Mouse (Mus musculus) embryonic facial prominence, embryonic 11.5 days (tissue): Measurements from ENCODE around the gene F7. TPM values are rescaled to one million over a fixed set of nuclear protein-coding genes. Genes with fewer than 3 reads are reported as not detected.

Source experiments
- ATAC-seq: fragments of 200-750 bp; cut with Nextera tagmentation; replicated peaks from 2 replicates; pipeline ENCODE4 v1.8.0; 2017; ENCODE audit warnings: low read depth; ENCODE audit not compliant: insufficient number of reproducible peaks, low FRiP score, low TSS enrichment
- DNase-seq: peaks from one replicate; pipeline ENCODE4 v3.0.0-alpha.2; 2015; ENCODE audit warnings: low spot score
- H3K27ac ChIP-seq: fragments of 300-500 bp; sonication (generic); replicated peaks from 2 replicates; pipeline ENCODE4 v1.5.1; 2014; ENCODE audit warnings: mild to moderate bottlenecking, low read depth, low read length, control low read depth
- H3K27me3 ChIP-seq: fragments of 300-500 bp; sonication (generic); 2 replicates; pipeline ENCODE4 v1.6.1; 2014; ENCODE audit warnings: mild to moderate bottlenecking, low read length, moderate library complexity, mixed read lengths; ENCODE audit not compliant: control insufficient read depth, insufficient read depth
- H3K36me3 ChIP-seq: fragments of 300-500 bp; sonication (generic); replicated peaks from 2 replicates; pipeline ENCODE4 v1.6.1; 2014; ENCODE audit warnings: low read depth, mild to moderate bottlenecking, low read length, moderate library complexity, mixed read lengths; ENCODE audit not compliant: control insufficient read depth, insufficient read depth
- H3K4me1 ChIP-seq: fragments of 300-500 bp; sonication (generic); 2 replicates; pipeline ENCODE4 v1.6.1; 2014; ENCODE audit warnings: low read length, mixed read lengths; ENCODE audit not compliant: control insufficient read depth, insufficient read depth
- H3K4me2 ChIP-seq: fragments of 300-500 bp; sonication (generic); 2 replicates; pipeline ENCODE4 v1.6.1; 2014; ENCODE audit warnings: low read depth, mild to moderate bottlenecking, control low read depth, low read length, moderate library complexity
- H3K4me3 ChIP-seq: fragments of 300-500 bp; sonication (generic); 2 replicates; pipeline ENCODE4 v1.5.1; 2014; ENCODE audit warnings: low read depth, low read length, control low read depth
- H3K9ac ChIP-seq: fragments of 300-500 bp; sonication (generic); replicated peaks from 2 replicates; pipeline ENCODE4 v1.6.1; 2014; ENCODE audit warnings: mild to moderate bottlenecking, control low read depth, low read length
- H3K9me3 ChIP-seq: fragments of 300-500 bp; sonication (generic); replicated peaks from 2 replicates; pipeline ENCODE4 v1.6.1; 2016; ENCODE audit warnings: mild to moderate bottlenecking, low read length, inconsistent platforms, mixed read lengths; ENCODE audit not compliant: control insufficient read depth
- WGBS: fragments of 180-500 bp; shearing (Covaris S2); extraction: QIAGEN DNeasy Blood & Tissue Kit; methylation state at CpG from one replicate; pipeline ENCODE4 v1.1.7; 2014; 5-methylcytosine and 5-hydroxymethylcytosine counted together
- polyA plus RNA-seq: library from polyadenylated mRNA; unstranded; fragments of >200 nt; fragmentation: Nextera tagmentation; extraction: Ambion mirVana; gene quantifications from 2 replicates; pipeline ENCODE4 v1.2.1, GENCODE M21; 2014

Gene F7
- polyA plus RNA-seq, 1 experiment from 2014 or later = not detected

DNA sequence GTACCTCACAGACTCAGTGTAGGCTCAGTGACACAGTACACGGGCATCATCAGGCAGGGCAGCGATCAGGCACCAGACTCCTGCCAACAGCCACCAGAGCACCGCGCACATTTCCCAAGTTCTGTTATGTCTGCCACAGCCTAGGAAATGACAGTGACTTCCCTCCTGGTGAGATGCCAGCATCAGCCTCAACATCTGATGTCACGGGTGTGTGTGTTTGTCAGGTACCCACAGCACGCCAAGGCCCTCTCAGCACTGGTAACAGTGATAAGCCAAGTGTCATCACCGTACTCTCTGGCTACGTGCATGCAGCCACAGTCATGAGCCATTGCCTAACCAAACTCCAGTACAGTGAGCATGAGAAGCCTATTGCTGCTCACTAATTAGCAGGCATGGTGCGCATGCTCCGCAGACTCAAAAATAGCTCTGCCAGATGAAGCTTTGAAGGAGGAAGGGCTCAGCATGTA is 10.5 kb downstream of the F7 start:
- WGBS = 91% methylated on average over 10 of the region's 10 CpGs

GRCm38 (mm10) chr8:13037015-13037414 is 11.2 kb downstream of the F7 start, which contains the start of gene F10:
TSS of gene F10 (plus strand) at chr8:13037308.
- 74% methylated on average over 7 of the region's 7 CpGs for WGBS
- Histone ChIP-seq H3K4me1 (no peaks in the 10 kb centered on the region), H3K4me3 (no peak within 1 kb of the TSS), H3K27me3 (no peaks in the 10 kb centered on the region), H3K27ac (no peak within 1 kb of the TSS), H3K36me3 (no peaks in the 10 kb centered on the region), H3K9ac (no peak within 1 kb of the TSS), H3K4me2 (no peak within 1 kb of the TSS), H3K9me3 (no peaks in the 10 kb centered on the region)
- DNase-seq (no peak), ATAC-seq (no peak)

More for the DNA sequence above, 10.5 kb downstream of the F7 start:
- DNase-seq (no peak), ATAC-seq (no peak)
- no peaks in the 10 kb centered on the region for H3K9me3 ChIP-seq
- H3K4me2 ChIP-seq = no peak overlapping the region
- H3K4me3 ChIP-seq = no peak overlapping the region
- H3K27ac ChIP-seq = no peak overlapping the region
- H3K36me3 ChIP-seq = no peaks in the 10 kb centered on the region
- no peak overlapping the region for H3K9ac ChIP-seq
- no peaks in the 10 kb centered on the region for H3K4me1 ChIP-seq
- no peaks in the 10 kb centered on the region for H3K27me3 ChIP-seq

DNA sequence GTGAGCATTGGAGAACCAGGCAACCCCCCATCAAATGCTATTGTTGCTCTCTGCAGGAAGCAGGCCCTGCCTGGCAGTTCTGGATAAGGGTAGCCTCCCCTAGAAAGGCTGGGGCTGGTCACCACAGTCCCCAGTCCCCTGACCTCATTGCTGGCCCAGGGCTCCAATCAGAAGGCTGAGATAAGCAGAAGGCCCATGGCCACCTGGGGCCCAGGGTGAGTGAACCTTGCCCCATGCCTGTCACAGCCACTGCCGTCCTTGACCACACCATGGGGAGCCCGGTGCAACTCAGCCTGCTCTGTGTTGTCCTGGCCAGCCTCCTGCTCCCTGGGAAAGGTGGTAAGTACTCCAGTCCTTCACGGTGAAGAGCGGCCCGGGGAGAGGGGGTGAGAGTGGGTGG is 11.7 kb downstream of the F7 start:
- H3K27ac ChIP-seq = no peak overlapping the region

DNA sequence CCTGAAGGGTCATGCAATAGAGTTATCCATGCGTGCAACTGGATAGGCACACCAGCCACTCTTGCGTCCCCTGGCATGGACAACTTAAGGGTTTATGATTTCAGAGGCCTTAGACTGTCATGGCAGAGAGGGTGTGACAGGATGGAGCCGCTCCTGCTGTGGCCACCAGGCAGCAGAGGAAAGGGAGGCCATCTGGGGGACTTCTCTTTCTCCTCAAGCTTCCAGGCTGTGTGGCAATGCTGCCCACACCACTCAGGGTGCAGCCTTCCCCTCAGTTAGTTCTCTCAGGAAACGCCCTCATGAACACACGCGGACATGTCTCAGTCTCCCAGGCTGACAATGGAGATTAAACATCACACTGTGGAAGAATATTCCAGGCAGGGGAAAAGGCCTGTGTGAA is 13.2 kb downstream of the F7 start:
- Histone ChIP-seq H3K9me3 (no peaks in the 10 kb centered on the region), H3K27me3 (no peaks in the 10 kb centered on the region), H3K36me3 (no peaks in the 10 kb centered on the region), H3K4me3 (no peak overlapping the region), H3K9ac (no peak overlapping the region), H3K4me1 (no peaks in the 10 kb centered on the region), H3K27ac (no peak overlapping the region), H3K4me2 (no peak overlapping the region)
- no peak for DNase-seq
- 84% methylated on average over 6 of the region's 6 CpGs for WGBS
- ATAC-seq = no peak

More for the DNA sequence above, 11.7 kb downstream of the F7 start:
- 58% methylated on average over 5 of the region's 5 CpGs for WGBS
- Histone ChIP-seq H3K36me3 (no peaks in the 10 kb centered on the region), H3K4me1 (no peaks in the 10 kb centered on the region), H3K4me2 (no peak overlapping the region), H3K9me3 (no peaks in the 10 kb centered on the region), H3K4me3 (no peak overlapping the region), H3K27me3 (no peaks in the 10 kb centered on the region), H3K9ac (no peak overlapping the region)
- ATAC-seq (no peak), DNase-seq (no peak)

- Histone ChIP-seq H3K27ac (no peak overlapping the region), H3K36me3 (no peaks in the 10 kb centered on the region), H3K9ac (no peak overlapping the region), H3K27me3 (no peaks in the 10 kb centered on the region), H3K4me3 (no peak overlapping the region), H3K4me1 (no peaks in the 10 kb centered on the region), H3K4me2 (no peak overlapping the region), H3K9me3 (no peaks in the 10 kb centered on the region)
- WGBS = 90% methylated on average over 4 of the region's 4 CpGs
- DNase-seq (no peak), ATAC-seq (no peak)
Measured at GRCm38 (mm10) chr8:13041459-13041858, 15.6 kb downstream of the F7 start.

DNA sequence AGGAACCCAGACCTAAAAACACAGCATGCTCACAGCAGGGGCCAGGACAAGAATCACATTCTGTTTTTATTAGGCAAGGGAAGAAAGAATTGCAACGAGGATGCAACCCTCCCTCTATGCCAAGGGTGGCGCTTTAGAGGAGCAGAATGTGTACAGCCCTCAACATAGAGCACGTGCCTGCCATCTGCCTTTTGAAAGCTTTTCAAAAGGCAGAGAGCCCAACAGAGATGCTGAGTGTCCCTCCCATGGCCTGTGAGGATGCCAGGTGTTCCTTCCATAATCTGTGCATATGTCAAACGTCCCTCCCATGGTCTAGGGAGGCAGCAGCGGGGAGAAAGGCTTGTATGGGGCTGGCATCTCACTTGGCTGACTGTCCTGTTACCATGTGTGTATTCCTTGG is 21.8 kb downstream of the F7 start:
- Histone ChIP-seq H3K4me3 (no peak overlapping the region), H3K9me3 (no peaks in the 10 kb centered on the region), H3K4me2 (no peak overlapping the region), H3K27ac (no peak overlapping the region), H3K36me3 (no peaks in the 10 kb centered on the region), H3K4me1 (no peaks in the 10 kb centered on the region), H3K27me3 (no peaks in the 10 kb centered on the region), H3K9ac (no peak overlapping the region)
- 64% methylated on average over 5 of the region's 5 CpGs for WGBS
- no peak for ATAC-seq
- no peak for DNase-seq

- Histone ChIP-seq H3K4me2 (no peak overlapping the region), H3K36me3 (no peaks in the 10 kb centered on the region), H3K4me3 (no peak overlapping the region), H3K4me1 (no peaks in the 10 kb centered on the region), H3K27me3 (no peaks in the 10 kb centered on the region), H3K27ac (no peak overlapping the region), H3K9ac (no peak overlapping the region), H3K9me3 (no peaks in the 10 kb centered on the region)
- 81% methylated on average over 10 of the region's 10 CpGs for WGBS
- ATAC-seq (no peak), DNase-seq (no peak)
Measured at GRCm38 (mm10) chr8:13050550-13050949, 24.7 kb downstream of the F7 start.

DNA sequence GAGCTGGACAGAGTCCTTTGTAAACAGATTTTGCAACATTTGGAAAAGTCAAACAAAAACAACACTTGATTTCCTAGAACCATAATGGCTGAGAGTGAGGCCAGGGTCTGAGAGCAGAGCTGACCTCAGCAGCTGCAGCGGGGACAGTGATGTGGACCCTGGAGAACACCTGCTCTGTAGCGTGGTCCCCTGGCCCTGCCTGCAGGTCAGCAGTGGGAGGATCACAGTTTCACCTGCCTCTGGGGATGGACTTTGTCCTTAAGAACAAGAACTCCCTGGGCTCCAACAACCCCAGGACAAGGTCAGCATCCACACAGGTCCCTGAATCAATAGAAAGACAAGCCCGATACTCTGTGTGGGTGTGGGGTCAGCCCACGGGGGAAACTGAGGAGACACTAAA is 31.5 kb downstream of the F7 start:
- DNase-seq (no peak), ATAC-seq (no peak)
- Histone ChIP-seq H3K27ac (no peak overlapping the region), H3K4me2 (no peak overlapping the region), H3K4me1 (no peaks in the 10 kb centered on the region), H3K27me3 (no peaks in the 10 kb centered on the region), H3K9me3 (no peaks in the 10 kb centered on the region), H3K36me3 (no peaks in the 10 kb centered on the region), H3K4me3 (no peak overlapping the region), H3K9ac (no peak overlapping the region)
- WGBS = 82% methylated on average over 4 of the region's 4 CpGs
